ENCODE assay signal across 8 mouse cellular contexts in genomic region chr11:48774443-48775298, GRCm38 (mm10). TPM values are rescaled to one million over a fixed set of nuclear protein-coding genes. Genes with fewer than 3 reads are reported as not detected.
A peak's percentile ranks its signal among the peaks of the same experiment; 100 is the strongest.
DNase-seq lines count a peak whose midpoint lies in the region; ATAC-seq and TF ChIP-seq lines count a peak whose summit lies in the region.

No protein-coding gene starts in this region.

- H3K4me3 ChIP-seq in liver, embryonic 13.5 days (replicated peaks) = no peak overlapping the region
- no peak overlapping the region for H3K4me3 ChIP-seq in myocyte

- no peak overlapping the region for H3ac ChIP-seq in myocyte (ENCODE audit: control insufficient read depth, insufficient read length)

- no peak overlapping the region for H3K27ac ChIP-seq in liver, embryonic 13.5 days

- ATAC-seq in frontal cortex, adult (ENCODE audit: low TSS enrichment) = peak; percentile 74
- no peak for ATAC-seq in liver, embryonic 13.5 days (ENCODE audit: low read depth)

- H3K36me3 ChIP-seq in liver, embryonic 13.5 days = no peaks in the 10 kb centered on the region
- no peaks in the 10 kb centered on the region for H3K36me3 ChIP-seq in myocyte (ENCODE audit: control insufficient read depth, insufficient read depth)

- no peaks in the 10 kb centered on the region for H3K27me3 ChIP-seq in liver, embryonic 13.5 days
- H3K27me3 ChIP-seq in myocyte (ENCODE audit: control insufficient read depth, insufficient read depth, insufficient read length) = no peaks in the 10 kb centered on the region

- TF ChIP-seq POLR2A in myocyte (IDR thresholded peaks at IDR 0.05; ENCODE audit: insufficient read length, low read depth) = no peak

- peak; percentile 59 for DNase-seq in right cerebral cortex, adult 18-20 months
- DNase-seq in right cerebral cortex, postnatal 25 days = no peak
- peak; percentile 44 for DNase-seq in c-Kit-positive CD71-negative TER-119-negative erythroid progenitor cells, embryonic 14.5 days (ENCODE audit: low read depth)
- DNase-seq in kidney, adult 9 months = peak; percentile 60
- peak; percentile 23 for DNase-seq in liver, embryonic 13.5 days
- DNase-seq in spleen, adult 12 weeks (ENCODE audit: low spot score) = no peak

- H3K4me1 ChIP-seq in liver, embryonic 13.5 days (replicated peaks) = 0 out of 2 replicates have a peak, but pooled peaks cover 6% of the 10 kb centered on the region

- H3K9ac ChIP-seq in liver, embryonic 13.5 days = no peak overlapping the region

- WGBS in liver, embryonic 13.5 days (ENCODE audit: insufficient replicate concordance) = 30% methylated on average over 17 of the region's 17 CpGs

- H3K9me3 ChIP-seq in liver, embryonic 13.5 days (replicated peaks) = no peaks in the 10 kb centered on the region

- 0 out of 2 replicates have a peak overlapping the region, but pooled peaks have one; percentile 9 for H3K4me2 ChIP-seq in liver, embryonic 13.5 days
- H3K4me2 ChIP-seq in myocyte (ENCODE audit: low read depth) = peak overlapping the region; percentile 68

- H3K79me2 ChIP-seq in myocyte (ENCODE audit: control insufficient read depth, insufficient read depth) = no peaks in the 10 kb centered on the region

TF ChIP-seq in myocyte, 11 proteins besides CTCF, POLR2A, EP300 and RAD21:
- TF ChIP-seq REST (IDR thresholded peaks at IDR 0.05; ENCODE audit: insufficient read depth, insufficient read length) (no peak), TCF3 (IDR thresholded peaks at IDR 0.05; ENCODE audit: insufficient read length, low read depth) (no peak), SRF (IDR thresholded peaks at IDR 0.05; ENCODE audit: control insufficient read depth, insufficient read length, low read depth) (no peak), CEBPB (IDR thresholded peaks at IDR 0.05; ENCODE audit: insufficient read depth, poor library complexity, severe bottlenecking) (no peak), MYOG (IDR thresholded peaks at IDR 0.05; ENCODE audit: control insufficient read depth in 1 of 3, insufficient read depth in 1 of 3, insufficient read length in 2 of 3, low read depth in 2 of 3) (no peak), USF1 (IDR thresholded peaks at IDR 0.05; ENCODE audit: low read depth) (no peak), MAX (IDR thresholded peaks at IDR 0.05; ENCODE audit: low read depth) (no peak), POLR2AphosphoS2 (IDR thresholded peaks at IDR 0.05; ENCODE audit: insufficient read length, low read depth) (no peak), TCF12 (IDR thresholded peaks at IDR 0.05; ENCODE audit: insufficient read depth, poor library complexity, severe bottlenecking) (no peak), E2F4 (IDR thresholded peaks at IDR 0.05; ENCODE audit: insufficient read depth) (no peak), MYOD1 (IDR thresholded peaks at IDR 0.05; ENCODE audit: control insufficient read depth in 1 of 3, insufficient read length in 2 of 3, low read depth in 2 of 3) (no peak)

RNA-seq across cellular contexts. Expression of gene Rack1, which starts 25.5 kb away (rescaled TPM):
- polyA plus RNA-seq in liver, embryonic 13.5 days (2015; fragmentation: Nextera tagmentation; extraction: Ambion mirVana) = 688 and 710 TPM in 2 replicates
- polyA plus RNA-seq in myocyte (2012; fragmentation: generic; extraction: Trizol) = 2,993 TPM

RNA-seq across cellular contexts. Expression of gene Trim41, which starts 42.5 kb away (rescaled TPM):
- 1.7 and 2.4 TPM in 2 replicates for polyA plus RNA-seq in liver, embryonic 13.5 days (2015; fragmentation: Nextera tagmentation; extraction: Ambion mirVana)
- 31.3 TPM for polyA plus RNA-seq in myocyte (2012; fragmentation: generic; extraction: Trizol)

RNA-seq across cellular contexts. Expression of gene Trim7, which starts 51.3 kb away (rescaled TPM):
- polyA plus RNA-seq in liver, embryonic 13.5 days (2015; fragmentation: Nextera tagmentation; extraction: Ambion mirVana) = 0.06 and 0.09 TPM in 2 replicates
- polyA plus RNA-seq in myocyte (2012; fragmentation: generic; extraction: Trizol) = 5.4 TPM

RNA-seq across cellular contexts. Expression of gene Gm12184, which starts 51.8 kb away (rescaled TPM):
- polyA plus RNA-seq in liver, embryonic 13.5 days (2015; fragmentation: Nextera tagmentation; extraction: Ambion mirVana) = 1.2 and 1.7 TPM in 2 replicates
- 13.2 TPM for polyA plus RNA-seq in myocyte (2012; fragmentation: generic; extraction: Trizol)

Comparison
In these comparisons a context has a peak if more than half of its experiments do, and no peak if none do; other contexts are left out.
1. DNase-seq: peak in right cerebral cortex, adult 18-20 months (single experiment), c-Kit-positive CD71-negative TER-119-negative erythroid progenitor cells, embryonic 14.5 days (single experiment), kidney, adult 9 months (single experiment) and liver, embryonic 13.5 days (single experiment); none in right cerebral cortex, postnatal 25 days (single experiment) and spleen, adult 12 weeks (single experiment).